Mouse (Mus musculus): Measurements from ENCODE around the gene Rflna. TPM values are rescaled to one million over a fixed set of nuclear protein-coding genes. Genes with fewer than 3 reads are reported as not detected.

Rflna gene
- total and polyA plus RNA-seq, 3 experiments, result 0.17 to 0.46 TPM; not detected in 1

GRCm38 (mm10) chr5:124997913-124998312 lies 5.1 kb upstream of the Rflna start:
- Histone ChIP-seq H3K79me2 (replicated peaks; ENCODE audit: control insufficient read depth, extremely low read depth, insufficient read depth, poor library complexity, severe bottlenecking) (no peaks in the 10 kb centered on the region), H3K9ac (ENCODE audit: insufficient read depth, low read depth) (no peak overlapping the region), H3K4me2 (ENCODE audit: insufficient read depth, low read depth, poor library complexity, severe bottlenecking) (no peak overlapping the region), H3K9me3 (replicated peaks; ENCODE audit: low read length) (peaks cover 6% of the 10 kb centered on the region), H3K4me3 (replicated peaks in 1 of 3; ENCODE audit: low read depth in 2 of 3, low read length in 2 of 3, poor library complexity in 1 of 3) (no peak overlapping the region), H3K4me1 (ENCODE audit: control insufficient read depth in 1 of 2, insufficient read depth in 2 of 2) (no peaks in the 10 kb centered on the region), H3K27me3 (replicated peaks) (peaks cover 31% of the 10 kb centered on the region), H3K36me3 (replicated peaks in 1 of 2; ENCODE audit: control insufficient read depth in 1 of 2, insufficient read depth in 1 of 2, low read length in 1 of 2) (no peaks in the 10 kb centered on the region), H3K27ac (ENCODE audit: insufficient read depth, low read depth) (no peak overlapping the region)
- in situ Hi-C loops (cut with MboI; ENCODE audit: low pct_ligation_motif_present, low pct_unique_long_range_greater_than_20kb, low sequenced_read_pairs), result no loop called here
- dilution Hi-C loops (cut with MboI; ENCODE audit: extremely low pct_ligation_motif_present, extremely low pct_unique_long_range_greater_than_20kb, low sequenced_read_pairs), result no loop called here
- no peak for DNase-seq (ENCODE audit: extremely low read depth)
- no peak for TF ChIP-seq HCFC1 (IDR thresholded peaks at IDR 0.05; ENCODE audit: low read depth, low read length)
- no peak for TF ChIP-seq USF1 (IDR thresholded peaks at IDR 0.05; ENCODE audit: low read depth, low read length)
- TF ChIP-seq NRF1 (IDR thresholded peaks at IDR 0.05; ENCODE audit: low read depth, low read length), result no peak
- no peak for TF ChIP-seq NELFE (IDR thresholded peaks at IDR 0.05; ENCODE audit: low read depth, low read length)
- TF ChIP-seq IRF4 (IDR thresholded peaks at IDR 0.05; ENCODE audit: low read depth, low read length), result no peak

- H3K27ac ChIP-seq (ENCODE audit: insufficient read depth, low read depth), result no peak overlapping the region
- DNase-seq (ENCODE audit: extremely low read depth), result no peak
- peaks cover 13% of the 10 kb centered on the region for H3K27me3 ChIP-seq (replicated peaks)
- in situ Hi-C loops (cut with MboI; ENCODE audit: low pct_ligation_motif_present, low pct_unique_long_range_greater_than_20kb, low sequenced_read_pairs), result no loop called here
- H3K4me3 ChIP-seq (replicated peaks in 1 of 3; ENCODE audit: low read depth in 2 of 3, low read length in 2 of 3, poor library complexity in 1 of 3), result no peak overlapping the region
- H3K36me3 ChIP-seq (replicated peaks in 1 of 2; ENCODE audit: control insufficient read depth in 1 of 2, insufficient read depth in 1 of 2, low read length in 1 of 2), result no peaks in the 10 kb centered on the region
- TF ChIP-seq EP300 (IDR thresholded peaks at IDR 0.05; ENCODE audit: low read length) (no peak), ZC3H11A (IDR thresholded peaks at IDR 0.05; ENCODE audit: low read depth, low read length) (no peak), UBTF (IDR thresholded peaks at IDR 0.05; ENCODE audit: low read depth, low read length) (no peak), USF2 (conservative IDR thresholded peaks at IDR 0.05; ENCODE audit: low read depth, low read length) (no peak), CTCF (conservative IDR thresholded peaks at IDR 0.05 in 1 of 2, IDR thresholded peaks at IDR 0.05 in 1 of 2; ENCODE audit: low read depth in 2 of 2, low read length in 2 of 2) (no peak), JUND (conservative IDR thresholded peaks at IDR 0.05; ENCODE audit: low read depth, low read length) (no peak), HCFC1 (IDR thresholded peaks at IDR 0.05; ENCODE audit: low read depth, low read length) (no peak)
- no peak overlapping the region for H3K9ac ChIP-seq (ENCODE audit: insufficient read depth, low read depth)
- H3K4me1 ChIP-seq (ENCODE audit: control insufficient read depth in 1 of 2, insufficient read depth in 2 of 2), result peaks cover 0 to 3% of the 10 kb centered on the region in 2 experiments; a peak in 1 of 4 replicates
- dilution Hi-C loops (cut with MboI; ENCODE audit: extremely low pct_ligation_motif_present, extremely low pct_unique_long_range_greater_than_20kb, low sequenced_read_pairs), result no loop called here
- no peaks in the 10 kb centered on the region for H3K79me2 ChIP-seq (replicated peaks; ENCODE audit: control insufficient read depth, extremely low read depth, insufficient read depth, poor library complexity, severe bottlenecking)
- peaks cover 6% of the 10 kb centered on the region for H3K9me3 ChIP-seq (replicated peaks; ENCODE audit: low read length)
- no peak overlapping the region for H3K4me2 ChIP-seq (ENCODE audit: insufficient read depth, low read depth, poor library complexity, severe bottlenecking)
Measured at GRCm38 (mm10) chr5:125000756-125001250, 2.2 kb upstream of the Rflna start.

- in situ Hi-C loops (cut with MboI; ENCODE audit: low pct_ligation_motif_present, low pct_unique_long_range_greater_than_20kb, low sequenced_read_pairs), result no loop called here
- Histone ChIP-seq H3K4me2 (ENCODE audit: insufficient read depth, low read depth, poor library complexity, severe bottlenecking) (no peak overlapping the region), H3K36me3 (replicated peaks in 1 of 2; ENCODE audit: control insufficient read depth in 1 of 2, insufficient read depth in 1 of 2, low read length in 1 of 2) (peaks cover 0 to 2% of the 10 kb centered on the region in 2 experiments), H3K4me3 (replicated peaks in 1 of 3; ENCODE audit: low read depth in 2 of 3, low read length in 2 of 3, poor library complexity in 1 of 3) (no peak overlapping the region), H3K9me3 (replicated peaks; ENCODE audit: low read length) (peaks cover 6% of the 10 kb centered on the region), H3K27ac (ENCODE audit: insufficient read depth, low read depth) (no peak overlapping the region), H3K79me2 (replicated peaks; ENCODE audit: control insufficient read depth, extremely low read depth, insufficient read depth, poor library complexity, severe bottlenecking) (no peaks in the 10 kb centered on the region), H3K4me1 (ENCODE audit: control insufficient read depth in 1 of 2, insufficient read depth in 2 of 2) (peaks cover 0 to 3% of the 10 kb centered on the region in 2 experiments; a peak in 1 of 4 replicates), H3K27me3 (replicated peaks) (peaks cover 7% of the 10 kb centered on the region), H3K9ac (ENCODE audit: insufficient read depth, low read depth) (no peak overlapping the region)
- no peak for TF ChIP-seq IRF4 (IDR thresholded peaks at IDR 0.05; ENCODE audit: low read depth, low read length)
- TF ChIP-seq USF2 (conservative IDR thresholded peaks at IDR 0.05; ENCODE audit: low read depth, low read length), result no peak
- TF ChIP-seq E2F4 (IDR thresholded peaks at IDR 0.05; ENCODE audit: insufficient replicate concordance, low read depth, low read length), result no peak
- TF ChIP-seq EP300 (IDR thresholded peaks at IDR 0.05; ENCODE audit: low read length), result no peak
- TF ChIP-seq NRF1 (IDR thresholded peaks at IDR 0.05; ENCODE audit: low read depth, low read length), result no peak
- TF ChIP-seq RAD21 (IDR thresholded peaks at IDR 0.05; ENCODE audit: low read depth, low read length), result no peak
- no peak for TF ChIP-seq POLR2A (IDR thresholded peaks at IDR 0.05; ENCODE audit: low read depth, low read length)
- TF ChIP-seq KAT2A (IDR thresholded peaks at IDR 0.05; ENCODE audit: insufficient replicate concordance, low read length), result no peak
- no peak for TF ChIP-seq POLR2AphosphoS2 (IDR thresholded peaks at IDR 0.05; ENCODE audit: low read depth, low read length)
- no peak for TF ChIP-seq ZMIZ1 (IDR thresholded peaks at IDR 0.05; ENCODE audit: low read depth, low read length)
- no peak for TF ChIP-seq ZC3H11A (IDR thresholded peaks at IDR 0.05; ENCODE audit: low read depth, low read length)
- no peak for TF ChIP-seq MEF2A (IDR thresholded peaks at IDR 0.05; ENCODE audit: borderline replicate concordance, low read depth, low read length)
- TF ChIP-seq ZKSCAN1 (IDR thresholded peaks at IDR 0.05; ENCODE audit: borderline replicate concordance, low read depth, low read length), result no peak
- TF ChIP-seq MYC (IDR thresholded peaks at IDR 0.05; ENCODE audit: low read depth, low read length), result no peak
- no peak for TF ChIP-seq CTCF (conservative IDR thresholded peaks at IDR 0.05 in 1 of 2, IDR thresholded peaks at IDR 0.05 in 1 of 2; ENCODE audit: low read depth in 2 of 2, low read length in 2 of 2)
- TF ChIP-seq ETS1 (conservative IDR thresholded peaks at IDR 0.05; ENCODE audit: low read depth, low read length), result no peak
- TF ChIP-seq ZNF384 (IDR thresholded peaks at IDR 0.05; ENCODE audit: low read depth, low read length), result no peak
- no peak for TF ChIP-seq SIN3A (IDR thresholded peaks at IDR 0.05; ENCODE audit: low read length)
- TF ChIP-seq MXI1 (IDR thresholded peaks at IDR 0.05; ENCODE audit: low read depth, low read length), result no peak
- no peak for TF ChIP-seq NELFE (IDR thresholded peaks at IDR 0.05; ENCODE audit: low read depth, low read length)
- dilution Hi-C loops (cut with MboI; ENCODE audit: extremely low pct_ligation_motif_present, extremely low pct_unique_long_range_greater_than_20kb, low sequenced_read_pairs), result no loop called here
- DNase-seq (ENCODE audit: extremely low read depth), result no peak
Measured at GRCm38 (mm10) chr5:125003873-125004255, 843 bp downstream of the Rflna start.
